Mouse (Mus musculus) bone marrow macrophage, adult 2 months (primary cell): ENCODE measurements around the gene Dnmt3c.

ENCODE experiments used
- CTCF ChIP-seq: IDR thresholded peaks from 2 replicates; pipeline ENCODE4 v1.5.1; 2012; ENCODE audit warnings: low read depth, mild to moderate bottlenecking, low read length, moderate library complexity
- POLR2A ChIP-seq: IDR thresholded peaks from 2 replicates; pipeline ENCODE4 v1.6.1; 2012; ENCODE audit warnings: mild to moderate bottlenecking, low read depth, low read length, borderline replicate concordance

GRCm38 (mm10) chr2:153703389-153703788 lies 6.9 kb downstream of the Dnmt3c start:
- no peak for TF ChIP-seq CTCF
- no peak for TF ChIP-seq POLR2A
